Mouse (Mus musculus) spleen, embryonic (tissue): ENCODE measurements around the gene Nek6.

ENCODE experiments used
- CTCF ChIA-PET: fragments of 350-600 bp; sonication (Branson Sonifier 250); formaldehyde crosslinking; loops from one replicate; lab custom pipeline; 2022; lab: Charles Lee

The Nek6 gene

GRCm38 (mm10) chr2:38511487-38512307 is at the start of gene Nek6:
TSS of gene Nek6 (plus strand) at chr2:38511643.
- CTCF ChIA-PET = no interaction called here

GRCm38 (mm10) chr2:38462323-38462722 is 49.1 kb upstream of the Nek6 start:
- CTCF ChIA-PET = no interaction called here

GRCm38 (mm10) chr2:38468845-38469244 is 42.6 kb upstream of the Nek6 start:
- CTCF ChIA-PET = no interaction called here

DNA sequence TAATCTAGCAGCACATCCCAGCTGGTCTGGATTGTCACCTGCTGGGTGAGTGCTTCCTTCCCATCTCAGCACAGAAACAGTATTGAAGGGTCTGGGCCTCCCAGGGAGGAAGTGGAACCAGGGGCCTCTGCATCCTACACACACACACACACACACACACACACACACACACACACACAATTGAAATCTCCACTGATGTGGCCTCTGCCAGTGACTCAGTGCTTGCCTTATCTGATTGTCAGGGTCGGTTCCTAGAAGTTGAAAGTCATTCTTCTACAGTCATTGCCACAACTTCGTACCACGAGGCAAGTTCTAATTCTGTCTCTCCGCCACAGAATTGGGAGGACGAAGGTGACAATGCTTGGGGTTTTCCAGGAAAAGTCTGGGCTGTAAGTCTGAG is 39.7 kb upstream of the Nek6 start:
- CTCF ChIA-PET = no interaction called here

DNA sequence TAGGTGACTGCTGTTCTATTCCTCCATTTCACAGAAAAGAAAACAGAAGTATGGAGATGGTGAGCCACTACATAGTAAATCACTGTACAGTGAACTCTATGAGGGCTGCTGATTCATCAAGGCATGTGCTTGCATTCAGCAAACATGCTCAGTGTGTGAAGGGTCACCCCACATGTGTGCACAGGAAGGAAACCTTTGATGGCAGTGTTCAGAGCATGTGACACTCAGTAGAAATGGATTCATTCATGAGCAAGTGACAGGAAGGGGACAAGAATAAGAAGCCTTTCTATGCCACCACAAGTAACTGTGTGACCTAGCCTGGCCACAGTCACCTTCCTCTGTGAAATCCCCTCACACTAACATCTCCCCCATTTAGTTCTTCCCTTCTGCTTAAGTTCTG is 38.6 kb upstream of the Nek6 start:
- CTCF ChIA-PET = no interaction called here

- CTCF ChIA-PET = interaction anchor here (0.6 kb wide), 1 partner anchor 43 kb away, joined by 3 read pairs; no protein-coding TSS in a partner anchor
These were observed 34.5 kb upstream of the Nek6 start for GRCm38 (mm10) chr2:38476871-38477496.

DNA sequence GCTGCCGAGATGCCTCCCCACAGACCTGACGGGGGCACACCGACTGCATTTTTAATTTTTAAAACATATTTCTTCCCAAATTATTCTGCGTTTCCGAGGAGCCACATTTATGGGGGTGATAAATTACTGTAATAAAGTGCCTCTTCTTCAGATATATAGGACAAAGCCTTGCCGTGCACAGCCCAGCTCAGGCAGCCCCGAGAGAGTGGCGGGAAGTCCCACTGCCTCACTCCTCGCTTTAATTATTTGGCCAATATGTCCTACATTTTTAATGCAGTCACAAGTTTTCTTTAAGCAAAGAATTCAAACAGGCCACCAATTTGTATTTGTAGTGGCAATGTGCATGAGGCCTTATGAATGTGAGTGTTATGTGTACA is 34.0 kb upstream of the Nek6 start:
- CTCF ChIA-PET = interaction anchor here (0.6 kb wide), 1 partner anchor 42 kb away, joined by 3 read pairs; no protein-coding TSS in a partner anchor

GRCm38 (mm10) chr2:38478683-38479082 is 32.8 kb upstream of the Nek6 start:
- CTCF ChIA-PET = no interaction called here

GRCm38 (mm10) chr2:38479541-38479940 is 31.9 kb upstream of the Nek6 start:
- CTCF ChIA-PET = no interaction called here

DNA sequence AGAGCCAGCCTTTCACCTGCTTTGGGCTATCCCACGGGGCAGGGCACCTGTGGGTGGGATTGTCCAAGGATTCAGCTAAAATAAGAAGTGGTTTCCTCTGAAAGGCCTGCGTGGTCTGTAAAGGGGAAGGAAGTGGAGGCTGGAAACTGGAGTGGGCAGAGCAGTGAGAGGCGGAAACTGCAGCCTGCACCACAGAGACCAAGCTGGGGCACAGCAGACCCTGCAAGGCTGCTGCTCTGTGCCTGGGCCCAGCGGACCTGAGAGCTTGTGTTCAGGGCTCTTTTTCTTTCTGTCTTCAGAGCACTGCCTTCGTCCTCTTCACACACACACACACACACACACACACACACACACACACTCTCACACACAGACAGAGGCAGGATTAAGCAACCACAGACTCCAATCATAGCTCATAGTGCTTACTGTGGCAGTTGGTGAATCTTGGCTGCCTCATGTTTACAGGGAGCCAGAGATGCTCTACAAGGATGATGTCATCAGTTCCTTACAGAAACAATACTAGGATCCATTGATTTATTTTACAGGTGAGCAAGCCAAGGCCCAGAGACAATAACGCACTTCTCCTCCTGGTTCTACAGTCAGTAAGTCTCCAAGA is 30.2 kb upstream of the Nek6 start:
- CTCF ChIA-PET = no interaction called here

GRCm38 (mm10) chr2:38482122-38482521 is 29.3 kb upstream of the Nek6 start:
- CTCF ChIA-PET = no interaction called here

DNA sequence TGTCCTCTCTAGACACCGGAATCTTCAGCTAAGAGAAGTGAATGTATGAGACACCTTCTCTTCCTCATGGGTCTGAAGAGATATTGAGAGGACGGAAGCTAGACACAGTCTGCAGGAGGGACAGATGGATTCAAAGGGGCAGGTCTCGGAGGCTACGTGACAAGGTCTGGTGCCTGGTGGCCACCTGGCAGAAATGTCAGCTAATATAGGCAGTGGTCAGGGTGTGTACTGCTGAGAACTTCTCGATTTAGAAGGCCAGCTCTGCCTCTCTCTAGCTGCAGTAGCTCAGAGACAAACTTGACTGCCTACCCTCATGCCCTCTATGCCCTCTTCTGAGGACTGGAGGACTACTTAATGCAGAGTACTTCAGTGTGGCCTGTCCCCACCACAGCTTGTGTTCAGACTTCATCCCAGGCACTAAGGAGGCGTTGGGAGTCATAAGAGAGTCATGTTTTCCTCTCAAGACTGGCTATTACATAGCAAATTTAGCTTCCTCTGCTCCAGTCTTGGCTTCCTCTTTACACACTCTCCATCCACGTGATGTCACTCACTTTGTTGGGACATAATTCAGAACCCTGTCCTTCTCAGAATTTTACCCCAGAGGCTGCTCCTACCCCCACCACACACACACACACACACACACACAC is 28.3 kb upstream of the Nek6 start:
- CTCF ChIA-PET = interaction anchor here (0.7 kb wide), 1 partner anchor 23 kb away, joined by 3 read pairs; no protein-coding TSS in a partner anchor

DNA sequence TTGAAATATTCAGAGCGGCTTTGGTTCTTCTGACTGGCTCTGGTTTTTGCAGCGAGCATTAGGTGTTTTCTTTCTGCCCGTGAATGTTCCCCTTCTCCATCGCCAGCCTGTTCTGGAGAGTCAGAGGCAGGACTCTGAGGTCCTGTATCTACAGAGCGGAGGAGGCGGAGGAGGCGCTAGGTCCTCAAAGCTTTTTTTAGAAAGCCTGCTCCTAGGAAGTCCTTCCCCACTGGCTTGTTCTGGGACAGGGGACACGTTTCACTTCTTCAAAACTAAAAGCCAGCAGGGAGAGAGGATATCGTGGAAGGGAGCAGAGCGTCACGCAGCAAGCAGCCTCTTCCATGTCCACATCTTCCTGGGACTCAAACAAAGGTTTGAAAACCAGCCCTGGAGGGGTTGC is 26.9 kb upstream of the Nek6 start:
- CTCF ChIA-PET = no interaction called here

DNA sequence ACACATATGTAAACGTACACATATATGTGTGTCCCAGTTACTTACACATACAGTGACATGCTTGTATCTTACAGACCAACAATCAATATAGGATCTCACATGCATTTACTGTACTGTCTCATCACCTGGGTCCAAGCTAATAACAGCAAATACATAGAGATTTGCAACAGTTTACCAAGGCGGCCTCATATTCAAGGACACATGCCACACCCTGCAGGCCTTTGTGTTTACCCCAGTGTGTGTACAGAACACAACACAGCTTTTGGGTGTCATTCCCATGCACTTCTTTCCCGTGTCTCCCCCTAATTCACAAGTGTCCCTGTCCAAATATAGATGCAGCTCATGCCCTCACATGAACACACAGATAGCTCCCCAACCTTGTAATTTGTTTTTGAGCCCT is 26.0 kb upstream of the Nek6 start:
- CTCF ChIA-PET = no interaction called here

GRCm38 (mm10) chr2:38485957-38486931 is 25.2 kb upstream of the Nek6 start:
- CTCF ChIA-PET = no interaction called here

- CTCF ChIA-PET = no interaction called here
These were observed 13.8 kb upstream of the Nek6 start for GRCm38 (mm10) chr2:38497594-38497993.

- CTCF ChIA-PET = no interaction called here
These were observed 9.8 kb upstream of the Nek6 start for GRCm38 (mm10) chr2:38501606-38502005.

- CTCF ChIA-PET = no interaction called here
These were observed 9.3 kb upstream of the Nek6 start for GRCm38 (mm10) chr2:38502123-38502522.

DNA sequence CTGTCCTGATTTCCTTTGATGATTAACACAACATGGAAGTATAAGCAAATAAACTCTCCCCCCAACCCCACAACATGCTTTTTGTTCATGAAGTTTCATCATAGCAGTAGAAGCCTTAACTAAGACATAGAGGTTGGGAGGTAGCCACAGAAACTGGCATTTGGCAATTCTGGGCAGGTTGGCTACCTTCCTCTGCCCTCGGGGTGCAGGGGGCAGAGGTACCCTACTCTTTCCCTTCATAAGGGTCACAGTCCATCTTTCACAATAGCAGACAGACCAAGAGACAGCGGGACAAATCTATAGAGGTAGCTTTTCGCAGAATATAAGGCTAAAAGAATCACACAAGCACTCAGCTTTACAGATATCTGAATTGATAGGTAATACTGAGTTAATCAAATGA is 8.7 kb upstream of the Nek6 start:
- CTCF ChIA-PET = no interaction called here

- CTCF ChIA-PET = no interaction called here
These were observed 7.1 kb upstream of the Nek6 start for GRCm38 (mm10) chr2:38504311-38504710.

DNA sequence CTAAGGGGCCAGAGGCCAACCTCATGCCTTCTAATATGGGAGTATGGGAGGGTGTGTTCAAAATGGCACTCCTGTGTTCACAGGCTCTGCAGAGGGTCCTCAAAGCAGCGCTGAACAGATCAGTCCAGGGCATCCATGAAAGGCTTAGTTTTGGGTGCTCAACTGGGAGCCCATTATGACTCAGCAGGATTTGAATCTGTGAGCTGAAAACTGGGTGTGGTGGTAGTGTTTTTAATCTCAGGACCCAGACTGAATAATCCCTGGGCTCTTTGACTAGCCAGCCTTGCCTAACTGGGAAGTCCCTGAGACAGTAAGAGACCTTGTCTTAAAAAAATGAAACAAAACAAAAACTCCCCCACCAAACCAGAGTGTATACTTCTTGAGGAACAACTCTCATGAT is 4.3 kb upstream of the Nek6 start:
- CTCF ChIA-PET = no interaction called here
